Comparison of ENCODE assay signal across 8 mouse cellular contexts in the genomic region with DNA sequence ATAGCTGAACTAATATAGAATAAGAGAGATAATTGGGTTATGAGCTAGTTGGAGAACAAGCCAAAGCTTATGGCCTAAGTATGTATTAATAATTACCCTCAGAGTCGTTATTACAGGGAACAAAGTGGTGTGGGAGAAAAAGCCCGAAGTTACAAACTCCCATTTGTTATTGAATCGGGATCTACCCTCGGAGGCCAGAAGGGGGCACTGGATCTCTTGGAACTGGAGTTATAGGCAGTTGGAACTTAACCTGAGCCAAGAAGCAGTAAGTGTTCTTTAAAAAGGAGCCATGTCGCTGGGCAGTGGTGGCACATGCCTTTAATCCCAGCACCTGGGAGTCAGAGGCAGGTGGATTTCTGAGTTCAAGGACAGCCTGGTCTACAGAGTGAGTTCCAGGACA.
DNase-seq lines count a peak whose midpoint lies in the region.

No protein-coding gene starts in this region.

- peak; percentile 45 to 48 for DNase-seq in frontal cortex, postnatal 36 days (ENCODE audit: low spot score in 2 of 2)
- DNase-seq in frontal cortex, postnatal 10 days (ENCODE audit: low spot score in 2 of 2), result no peak
- DNase-seq in ovary, adult 18-20 months (ENCODE audit: low spot score), result peak; percentile 5
- DNase-seq in ovary, postnatal 10 days (ENCODE audit: low spot score), result no peak
- DNase-seq in cerebellum, adult 8-10 months, result peak; percentile 70
- DNase-seq in kidney, adult 8-10 months, result peak; percentile 32 to 68
- DNase-seq in lung, postnatal 10 days, result peak; percentile 74
- DNase-seq in thymus, postnatal 25 days, result peak; percentile 56

Comparison
In these comparisons a context has a peak if more than half of its experiments do, and no peak if none do; other contexts are left out.
1. DNase-seq: peak in frontal cortex, postnatal 36 days (2 of 2), ovary, adult 18-20 months (single experiment), cerebellum, adult 8-10 months (single experiment), kidney, adult 8-10 months (2 of 2), lung, postnatal 10 days (single experiment) and thymus, postnatal 25 days (single experiment); none in frontal cortex, postnatal 10 days (0 of 2) and ovary, postnatal 10 days (single experiment).